Mouse (Mus musculus): Measurements from ENCODE around the gene Zscan2. TPM values are rescaled to one million over a fixed set of nuclear protein-coding genes. Genes with fewer than 3 reads are reported as not detected.

Zscan2 gene
- total and polyA plus RNA-seq, 3 experiments: 0.82 to 3.7 (median 1.7) TPM

DNA sequence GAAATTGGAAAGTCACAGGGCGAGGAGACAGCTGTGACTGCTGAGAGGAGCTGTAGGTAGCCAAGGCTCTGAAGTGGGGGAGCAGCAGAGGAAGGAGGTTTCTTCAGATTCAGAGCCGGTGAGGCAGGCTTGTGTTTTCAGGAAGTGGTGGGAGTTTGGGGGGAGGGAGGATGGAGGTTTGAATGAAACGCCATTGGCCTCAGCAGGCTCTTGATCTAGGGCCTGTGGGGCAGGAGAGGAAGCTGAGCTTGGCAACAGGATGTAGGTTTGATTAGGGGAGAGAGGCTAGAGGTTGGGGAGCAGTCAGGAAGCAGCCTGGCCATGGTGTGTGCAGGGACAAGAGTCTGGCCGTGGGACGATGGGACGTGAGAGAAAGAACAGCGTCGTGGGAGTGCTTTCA is 4.1 kb downstream of the Zscan2 start:
- no peak overlapping the region for H3K27ac ChIP-seq (ENCODE audit: insufficient read depth, low read depth)
- H3K9ac ChIP-seq (ENCODE audit: insufficient read depth, low read depth): no peak overlapping the region
- H3K79me2 ChIP-seq (replicated peaks; ENCODE audit: control insufficient read depth, extremely low read depth, insufficient read depth, poor library complexity, severe bottlenecking): no peaks in the 10 kb centered on the region
- in situ Hi-C loops (cut with MboI; ENCODE audit: low pct_ligation_motif_present, low pct_unique_long_range_greater_than_20kb, low sequenced_read_pairs): no loop called here
- no peaks in the 10 kb centered on the region for H3K27me3 ChIP-seq (replicated peaks)
- no peak overlapping the region for H3K4me3 ChIP-seq (replicated peaks in 1 of 3; ENCODE audit: low read depth in 2 of 3, low read length in 2 of 3, poor library complexity in 1 of 3)
- peaks cover 2 to 45% of the 10 kb centered on the region in 2 experiments for H3K36me3 ChIP-seq (replicated peaks in 1 of 2; ENCODE audit: control insufficient read depth in 1 of 2, insufficient read depth in 1 of 2, low read length in 1 of 2)
- H3K9me3 ChIP-seq (replicated peaks; ENCODE audit: low read length): no peaks in the 10 kb centered on the region
- H3K4me2 ChIP-seq (ENCODE audit: insufficient read depth, low read depth, poor library complexity, severe bottlenecking): no peak overlapping the region
- dilution Hi-C loops (cut with MboI; ENCODE audit: extremely low pct_ligation_motif_present, extremely low pct_unique_long_range_greater_than_20kb, low sequenced_read_pairs): no loop called here
- TF ChIP-seq JUND (conservative IDR thresholded peaks at IDR 0.05; ENCODE audit: low read depth, low read length): no peak
- TF ChIP-seq NRF1 (IDR thresholded peaks at IDR 0.05; ENCODE audit: low read depth, low read length): no peak
- no peak for TF ChIP-seq USF2 (conservative IDR thresholded peaks at IDR 0.05; ENCODE audit: low read depth, low read length)
- no peak for TF ChIP-seq RCOR1 (conservative IDR thresholded peaks at IDR 0.05; ENCODE audit: low read depth, low read length)
- no peak for TF ChIP-seq POLR2AphosphoS2 (IDR thresholded peaks at IDR 0.05; ENCODE audit: low read depth, low read length)
- TF ChIP-seq SIN3A (IDR thresholded peaks at IDR 0.05; ENCODE audit: low read length): no peak
- TF ChIP-seq KAT2A (IDR thresholded peaks at IDR 0.05; ENCODE audit: insufficient replicate concordance, low read length): no peak
- no peak for TF ChIP-seq TBP (conservative IDR thresholded peaks at IDR 0.05; ENCODE audit: low read depth, low read length)
- TF ChIP-seq SMC3 (IDR thresholded peaks at IDR 0.05; ENCODE audit: low read depth, low read length): no peak
- TF ChIP-seq USF1 (IDR thresholded peaks at IDR 0.05; ENCODE audit: low read depth, low read length): no peak
- TF ChIP-seq ETS1 (conservative IDR thresholded peaks at IDR 0.05; ENCODE audit: low read depth, low read length): no peak
- TF ChIP-seq MAZ (IDR thresholded peaks at IDR 0.05; ENCODE audit: low read depth, low read length): no peak
- TF ChIP-seq ZC3H11A (IDR thresholded peaks at IDR 0.05; ENCODE audit: low read depth, low read length): no peak
- TF ChIP-seq JUN (IDR thresholded peaks at IDR 0.05; ENCODE audit: insufficient read depth, low read depth, low read length): no peak
- TF ChIP-seq MEF2A (IDR thresholded peaks at IDR 0.05; ENCODE audit: borderline replicate concordance, low read depth, low read length): no peak
- no peak for TF ChIP-seq IRF4 (IDR thresholded peaks at IDR 0.05; ENCODE audit: low read depth, low read length)
- DNase-seq (ENCODE audit: extremely low read depth): no peak
- peaks cover 2 to 32% of the 10 kb centered on the region in 2 experiments; a peak in 3 of 4 replicates for H3K4me1 ChIP-seq (ENCODE audit: control insufficient read depth in 1 of 2, insufficient read depth in 2 of 2)

DNA sequence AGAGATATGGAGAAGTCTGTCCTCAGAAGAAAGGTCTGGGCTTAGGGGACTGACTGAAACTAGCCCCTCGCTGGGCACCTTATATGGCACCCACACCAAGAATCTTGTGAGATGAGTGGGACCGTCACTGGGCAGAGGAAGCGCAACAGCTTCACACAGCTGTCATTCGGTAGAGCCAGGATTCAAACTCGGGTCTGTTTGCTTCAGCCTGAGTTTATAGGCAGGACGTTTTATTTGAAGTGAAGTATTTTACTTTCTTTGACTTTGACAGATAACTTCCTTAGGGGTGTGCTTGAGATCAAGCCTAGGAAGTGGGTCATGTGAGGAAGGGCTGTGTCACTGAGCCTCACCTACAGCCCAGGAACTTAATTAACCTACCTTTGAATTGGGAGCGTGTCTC is 4.8 kb downstream of the Zscan2 start:
- no peaks in the 10 kb centered on the region for H3K79me2 ChIP-seq (replicated peaks; ENCODE audit: control insufficient read depth, extremely low read depth, insufficient read depth, poor library complexity, severe bottlenecking)
- H3K4me2 ChIP-seq (ENCODE audit: insufficient read depth, low read depth, poor library complexity, severe bottlenecking): no peak overlapping the region
- TF ChIP-seq IRF4 (IDR thresholded peaks at IDR 0.05; ENCODE audit: low read depth, low read length) (no peak), EP300 (IDR thresholded peaks at IDR 0.05; ENCODE audit: low read length) (no peak), BHLHE40 (IDR thresholded peaks at IDR 0.05; ENCODE audit: low read depth, low read length) (no peak), USF1 (IDR thresholded peaks at IDR 0.05; ENCODE audit: low read depth, low read length) (no peak), MAFK (IDR thresholded peaks at IDR 0.05; ENCODE audit: insufficient replicate concordance, low read length) (no peak), ZMIZ1 (IDR thresholded peaks at IDR 0.05; ENCODE audit: low read depth, low read length) (no peak), MAZ (IDR thresholded peaks at IDR 0.05; ENCODE audit: low read depth, low read length) (no peak), MEF2A (IDR thresholded peaks at IDR 0.05; ENCODE audit: borderline replicate concordance, low read depth, low read length) (no peak), SIN3A (IDR thresholded peaks at IDR 0.05; ENCODE audit: low read length) (no peak), CHD1 (IDR thresholded peaks at IDR 0.05; ENCODE audit: low read depth, low read length) (no peak), MAX (IDR thresholded peaks at IDR 0.05; ENCODE audit: low read length) (no peak), POLR2AphosphoS2 (IDR thresholded peaks at IDR 0.05; ENCODE audit: low read depth, low read length) (no peak), ELF1 (IDR thresholded peaks at IDR 0.05; ENCODE audit: low read depth, low read length) (no peak), ZKSCAN1 (IDR thresholded peaks at IDR 0.05; ENCODE audit: borderline replicate concordance, low read depth, low read length) (no peak), TBP (conservative IDR thresholded peaks at IDR 0.05; ENCODE audit: low read depth, low read length) (no peak), RAD21 (IDR thresholded peaks at IDR 0.05; ENCODE audit: low read depth, low read length) (no peak), E2F4 (IDR thresholded peaks at IDR 0.05; ENCODE audit: insufficient replicate concordance, low read depth, low read length) (no peak), GABPA (IDR thresholded peaks at IDR 0.05; ENCODE audit: insufficient replicate concordance, low read depth, low read length) (no peak), USF2 (conservative IDR thresholded peaks at IDR 0.05; ENCODE audit: low read depth, low read length) (no peak)
- H3K36me3 ChIP-seq (replicated peaks in 1 of 2; ENCODE audit: control insufficient read depth in 1 of 2, insufficient read depth in 1 of 2, low read length in 1 of 2): peaks cover 2 to 49% of the 10 kb centered on the region in 2 experiments
- H3K27ac ChIP-seq (ENCODE audit: insufficient read depth, low read depth): no peak overlapping the region
- no peaks in the 10 kb centered on the region for H3K9me3 ChIP-seq (replicated peaks; ENCODE audit: low read length)
- in situ Hi-C loops (cut with MboI; ENCODE audit: low pct_ligation_motif_present, low pct_unique_long_range_greater_than_20kb, low sequenced_read_pairs): no loop called here
- no peak for DNase-seq (ENCODE audit: extremely low read depth)
- H3K4me3 ChIP-seq (replicated peaks in 1 of 3; ENCODE audit: low read depth in 2 of 3, low read length in 2 of 3, poor library complexity in 1 of 3): no peak overlapping the region
- dilution Hi-C loops (cut with MboI; ENCODE audit: extremely low pct_ligation_motif_present, extremely low pct_unique_long_range_greater_than_20kb, low sequenced_read_pairs): no loop called here
- peaks cover 2 to 27% of the 10 kb centered on the region in 2 experiments; a peak in 2 of 4 replicates for H3K4me1 ChIP-seq (ENCODE audit: control insufficient read depth in 1 of 2, insufficient read depth in 2 of 2)
- no peak overlapping the region for H3K9ac ChIP-seq (ENCODE audit: insufficient read depth, low read depth)
- H3K27me3 ChIP-seq (replicated peaks): no peaks in the 10 kb centered on the region

Measured in CH12.LX (cell line).